Mouse (Mus musculus): Measurements from ENCODE around the gene Grifin. TPM values are rescaled to one million over a fixed set of nuclear protein-coding genes. Genes with fewer than 3 reads are reported as not detected.
A peak's percentile ranks its signal among the peaks of the same experiment; 100 is the strongest.

The Grifin gene
- polyA plus RNA-seq, 1 experiment = 5.4 TPM

- no peak for TF ChIP-seq GATA1 (IDR thresholded peaks at IDR 0.05; ENCODE audit: low read length)
- H3K27me3 ChIP-seq (ENCODE audit: control insufficient read depth) = peaks cover 89% of the 10 kb centered on the region
- peaks cover 36% of the 10 kb centered on the region for H3K36me3 ChIP-seq (ENCODE audit: control insufficient read depth)
- peaks cover 15% of the 10 kb centered on the region for H3K9me3 ChIP-seq (ENCODE audit: control insufficient read depth, low read length)
- peak overlapping the region; percentile 83 for H3K4me3 ChIP-seq (replicated peaks)
- H3K4me1 ChIP-seq (ENCODE audit: control insufficient read depth) = peaks cover 87% of the 10 kb centered on the region
These were observed 43.2 kb upstream of the Grifin start for GRCm38 (mm10) chr5:140607836-140608633.

- Histone ChIP-seq H3K27me3 (ENCODE audit: control insufficient read depth) (peaks cover 91% of the 10 kb centered on the region), H3K36me3 (ENCODE audit: control insufficient read depth) (peaks cover 28% of the 10 kb centered on the region), H3K4me3 (replicated peaks) (peak within 1 kb of the TSS; percentile 83), H3K4me1 (ENCODE audit: control insufficient read depth) (peaks cover 79% of the 10 kb centered on the region), H3K9me3 (ENCODE audit: control insufficient read depth, low read length) (peaks cover 9% of the 10 kb centered on the region; the same call in 1 of the 2 replicates)
- no peak for TF ChIP-seq TAL1 (IDR thresholded peaks at IDR 0.05; ENCODE audit: low read length)
- TF ChIP-seq GATA1 (IDR thresholded peaks at IDR 0.05; ENCODE audit: low read length) = no peak
These were observed 42.3 kb upstream of the Grifin start, which contains the start of gene Lfng for GRCm38 (mm10) chr5:140607001-140607835. Gene Lfng, plus strand, starts transcription at chr5:140607320.

- Histone ChIP-seq H3K27me3 (ENCODE audit: control insufficient read depth) (peaks cover 92% of the 10 kb centered on the region), H3K4me1 (ENCODE audit: control insufficient read depth) (peaks cover 71% of the 10 kb centered on the region), H3K4me3 (replicated peaks) (peak overlapping the region; percentile 83), H3K9me3 (ENCODE audit: control insufficient read depth, low read length) (peaks cover 7% of the 10 kb centered on the region; the same call in 1 of the 2 replicates), H3K36me3 (ENCODE audit: control insufficient read depth) (peaks cover 19% of the 10 kb centered on the region)
- TF ChIP-seq GATA1 (IDR thresholded peaks at IDR 0.05; ENCODE audit: low read length) = no peak
- no peak for TF ChIP-seq TAL1 (IDR thresholded peaks at IDR 0.05; ENCODE audit: low read length)
These were observed 41.5 kb upstream of the Grifin start for GRCm38 (mm10) chr5:140606386-140606785.

GRCm38 (mm10) chr5:140605228-140605627, 40.4 kb upstream of the Grifin start:
- Histone ChIP-seq H3K4me1 (ENCODE audit: control insufficient read depth) (peaks cover 59% of the 10 kb centered on the region), H3K27me3 (ENCODE audit: control insufficient read depth) (peaks cover 92% of the 10 kb centered on the region)
- no peak for TF ChIP-seq GATA1 (IDR thresholded peaks at IDR 0.05; ENCODE audit: low read length)
- TF ChIP-seq TAL1 (IDR thresholded peaks at IDR 0.05; ENCODE audit: low read length) = no peak

GRCm38 (mm10) chr5:140604386-140604785, 39.5 kb upstream of the Grifin start:
- peaks cover 2% of the 10 kb centered on the region for H3K36me3 ChIP-seq (ENCODE audit: control insufficient read depth)
- peaks cover 55% of the 10 kb centered on the region for H3K4me1 ChIP-seq (ENCODE audit: control insufficient read depth)
- TF ChIP-seq TAL1 (IDR thresholded peaks at IDR 0.05; ENCODE audit: low read length) = no peak
- TF ChIP-seq GATA1 (IDR thresholded peaks at IDR 0.05; ENCODE audit: low read length) = no peak
- peaks cover 91% of the 10 kb centered on the region for H3K27me3 ChIP-seq (ENCODE audit: control insufficient read depth)
- peaks cover 7% of the 10 kb centered on the region; the same call in 1 of the 2 replicates for H3K9me3 ChIP-seq (ENCODE audit: control insufficient read depth, low read length)
- no peak overlapping the region for H3K4me3 ChIP-seq (replicated peaks)

More at GRCm38 (mm10) chr5:140605228-140605627, 40.4 kb upstream of the Grifin start:
- H3K4me3 ChIP-seq (replicated peaks) = no peak overlapping the region
- peaks cover 8% of the 10 kb centered on the region for H3K36me3 ChIP-seq (ENCODE audit: control insufficient read depth)
- H3K9me3 ChIP-seq (ENCODE audit: control insufficient read depth, low read length) = peaks cover 7% of the 10 kb centered on the region; the same call in 1 of the 2 replicates

- H3K4me3 ChIP-seq (replicated peaks) = no peak overlapping the region
- H3K4me1 ChIP-seq (ENCODE audit: control insufficient read depth) = peaks cover 51% of the 10 kb centered on the region
- H3K36me3 ChIP-seq (ENCODE audit: control insufficient read depth) = no peaks in the 10 kb centered on the region
- peaks cover 7% of the 10 kb centered on the region; the same call in 1 of the 2 replicates for H3K9me3 ChIP-seq (ENCODE audit: control insufficient read depth, low read length)
- TF ChIP-seq GATA1 (IDR thresholded peaks at IDR 0.05; ENCODE audit: low read length) (no peak), TAL1 (IDR thresholded peaks at IDR 0.05; ENCODE audit: low read length) (no peak)
- peaks cover 79% of the 10 kb centered on the region for H3K27me3 ChIP-seq (ENCODE audit: control insufficient read depth)
These were observed 37.7 kb upstream of the Grifin start for GRCm38 (mm10) chr5:140602540-140602939.

- Histone ChIP-seq H3K27me3 (ENCODE audit: control insufficient read depth) (peaks cover 71% of the 10 kb centered on the region), H3K36me3 (ENCODE audit: control insufficient read depth) (no peaks in the 10 kb centered on the region), H3K4me1 (ENCODE audit: control insufficient read depth) (peaks cover 51% of the 10 kb centered on the region), H3K4me3 (replicated peaks) (no peak overlapping the region), H3K9me3 (ENCODE audit: control insufficient read depth, low read length) (0 out of 2 replicates have a peak, but pooled peaks cover 3% of the 10 kb centered on the region)
- TF ChIP-seq TAL1 (IDR thresholded peaks at IDR 0.05; ENCODE audit: low read length) (no peak), GATA1 (IDR thresholded peaks at IDR 0.05; ENCODE audit: low read length) (no peak)
These were observed 36.8 kb upstream of the Grifin start for GRCm38 (mm10) chr5:140601712-140602111.

GRCm38 (mm10) chr5:140599939-140600338, 35.1 kb upstream of the Grifin start:
- Histone ChIP-seq H3K4me1 (ENCODE audit: control insufficient read depth) (peaks cover 52% of the 10 kb centered on the region), H3K27me3 (ENCODE audit: control insufficient read depth) (peaks cover 53% of the 10 kb centered on the region), H3K9me3 (ENCODE audit: control insufficient read depth, low read length) (no peaks in the 10 kb centered on the region), H3K4me3 (replicated peaks) (no peak overlapping the region), H3K36me3 (ENCODE audit: control insufficient read depth) (no peaks in the 10 kb centered on the region)
- no peak for TF ChIP-seq GATA1 (IDR thresholded peaks at IDR 0.05; ENCODE audit: low read length)
- TF ChIP-seq TAL1 (IDR thresholded peaks at IDR 0.05; ENCODE audit: low read length) = no peak

GRCm38 (mm10) chr5:140597787-140598186, 32.9 kb upstream of the Grifin start:
- no peaks in the 10 kb centered on the region for H3K9me3 ChIP-seq (ENCODE audit: control insufficient read depth, low read length)
- TF ChIP-seq TAL1 (IDR thresholded peaks at IDR 0.05; ENCODE audit: low read length) (no peak), GATA1 (IDR thresholded peaks at IDR 0.05; ENCODE audit: low read length) (no peak)
- no peaks in the 10 kb centered on the region for H3K36me3 ChIP-seq (ENCODE audit: control insufficient read depth)
- peaks cover 65% of the 10 kb centered on the region for H3K4me1 ChIP-seq (ENCODE audit: control insufficient read depth)
- H3K27me3 ChIP-seq (ENCODE audit: control insufficient read depth) = peaks cover 33% of the 10 kb centered on the region
- no peak overlapping the region for H3K4me3 ChIP-seq (replicated peaks)
